Mouse (Mus musculus) urinary bladder, postnatal 25 days (tissue): ENCODE measurements around the gene Dip2c.
A peak's percentile ranks its signal among the peaks of the same experiment; 100 is the strongest.

Experiments used
- DNase-seq: peaks from one replicate; pipeline ENCODE4 v3.0.0; 2022; ENCODE audit warnings: low spot score

Dip2c gene

GRCm38 (mm10) chr13:9424434-9424833, 148.1 kb downstream of the Dip2c start:
- no peak for DNase-seq

GRCm38 (mm10) chr13:9426267-9426666, 149.9 kb downstream of the Dip2c start:
- no peak for DNase-seq

GRCm38 (mm10) chr13:9426779-9427178, 150.5 kb downstream of the Dip2c start:
- no peak for DNase-seq

- DNase-seq, result no peak
Observed at GRCm38 (mm10) chr13:9429884-9430283, 153.6 kb downstream of the Dip2c start.

GRCm38 (mm10) chr13:9430724-9431123, 154.4 kb downstream of the Dip2c start:
- DNase-seq, result no peak

GRCm38 (mm10) chr13:9431441-9431840, 155.1 kb downstream of the Dip2c start:
- no peak for DNase-seq

GRCm38 (mm10) chr13:9443066-9443465, 166.7 kb downstream of the Dip2c start:
- no peak for DNase-seq

GRCm38 (mm10) chr13:9445533-9446294, 169.4 kb downstream of the Dip2c start:
- DNase-seq, result no peak

- DNase-seq, result no peak
Observed at GRCm38 (mm10) chr13:9446448-9447115, 170.3 kb downstream of the Dip2c start.

GRCm38 (mm10) chr13:9450276-9450675, 173.9 kb downstream of the Dip2c start:
- DNase-seq, result no peak

GRCm38 (mm10) chr13:9451952-9452351, 175.6 kb downstream of the Dip2c start:
- DNase-seq, result no peak

GRCm38 (mm10) chr13:9454426-9455177, 178.3 kb downstream of the Dip2c start:
- no peak for DNase-seq

GRCm38 (mm10) chr13:9455979-9456378, 179.7 kb downstream of the Dip2c start:
- DNase-seq, result no peak

GRCm38 (mm10) chr13:9457420-9458308, 181.3 kb downstream of the Dip2c start:
- no peak for DNase-seq

GRCm38 (mm10) chr13:9464457-9464856, 188.1 kb downstream of the Dip2c start:
- no peak for DNase-seq

GRCm38 (mm10) chr13:9467216-9467615, 190.9 kb downstream of the Dip2c start:
- peak; percentile 64 for DNase-seq

GRCm38 (mm10) chr13:9473383-9473782, 197.1 kb downstream of the Dip2c start:
- DNase-seq, result no peak

- DNase-seq, result no peak
Observed at GRCm38 (mm10) chr13:9481722-9482121, 205.4 kb downstream of the Dip2c start.

GRCm38 (mm10) chr13:9489696-9490095, 213.4 kb downstream of the Dip2c start:
- no peak for DNase-seq

GRCm38 (mm10) chr13:9494726-9495125, 218.4 kb downstream of the Dip2c start:
- peak; percentile 7 for DNase-seq

GRCm38 (mm10) chr13:9504118-9504856, 228.0 kb downstream of the Dip2c start:
- DNase-seq, result no peak
